Mouse (Mus musculus) E14TG2a.4 (cell line): Measurements from ENCODE around the gene E130308A19Rik.

Source experiments
- CTCF ChIP-seq: conservative IDR thresholded peaks from 2 replicates; pipeline ENCODE4 v1.5.1; 2014; ENCODE audit warnings: low read length
- POU5F1 ChIP-seq: IDR thresholded peaks from 2 replicates; pipeline ENCODE4 v1.6.1; 2014; ENCODE audit warnings: low read length, borderline replicate concordance

DNA sequence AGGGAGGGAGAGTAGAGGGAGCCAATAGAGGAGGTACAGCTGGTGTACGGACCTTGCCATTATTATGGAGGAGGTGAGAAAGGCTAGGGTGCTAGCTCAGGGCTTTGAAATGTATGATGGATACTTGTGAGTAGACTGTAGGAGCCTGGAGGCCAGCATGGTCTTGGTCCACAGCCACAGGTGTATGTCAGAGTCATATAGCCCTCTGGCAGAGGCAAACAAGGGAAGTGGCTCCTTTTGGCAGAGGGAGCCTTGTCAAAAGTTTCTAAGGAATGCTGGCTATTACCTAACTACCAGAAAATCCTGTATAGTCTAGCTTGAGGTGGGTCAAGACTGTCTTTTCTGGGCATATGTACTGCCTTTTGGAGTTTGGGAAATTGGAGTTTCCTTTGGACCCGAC is 14.7 kb downstream of the E130308A19Rik start:
- TF ChIP-seq CTCF, result no peak
- TF ChIP-seq POU5F1, result no peak
